Mouse (Mus musculus) heart, adult 11 months (tissue): Measurements from ENCODE around the gene Unc5a.

Source experiments
- DNase-seq: peaks from one replicate; pipeline ENCODE4 v3.0.0; 2022

The Unc5a gene

GRCm38 (mm10) chr13:54948531-54949493 is at the start of gene Unc5a:
TSS of gene Unc5a (plus strand) at chr13:54949411.
- peak; percentile 92 for DNase-seq

- DNase-seq: no peak
These were observed 37.2 kb upstream of the Unc5a start for GRCm38 (mm10) chr13:54912053-54912452.

GRCm38 (mm10) chr13:54912894-54913621 is 36.2 kb upstream of the Unc5a start:
- no peak for DNase-seq

- peak; percentile 87 for DNase-seq
These were observed 32.6 kb upstream of the Unc5a start for GRCm38 (mm10) chr13:54916644-54917043.

GRCm38 (mm10) chr13:54918910-54919309 is 30.3 kb upstream of the Unc5a start:
- DNase-seq: peak; percentile 86

- DNase-seq: no peak
These were observed 29.5 kb upstream of the Unc5a start for GRCm38 (mm10) chr13:54919666-54920065.

GRCm38 (mm10) chr13:54921700-54922099 is 27.5 kb upstream of the Unc5a start:
- no peak for DNase-seq

- no peak for DNase-seq
These were observed 25.5 kb upstream of the Unc5a start for GRCm38 (mm10) chr13:54923705-54924104.

- no peak for DNase-seq
These were observed 23.7 kb upstream of the Unc5a start for GRCm38 (mm10) chr13:54925466-54925865.

GRCm38 (mm10) chr13:54926654-54927053 is 22.6 kb upstream of the Unc5a start:
- DNase-seq: no peak

- DNase-seq: no peak
These were observed 19.1 kb upstream of the Unc5a start for GRCm38 (mm10) chr13:54930123-54930522.

GRCm38 (mm10) chr13:54934873-54935272 is 14.3 kb upstream of the Unc5a start:
- DNase-seq: no peak

GRCm38 (mm10) chr13:54936173-54936572 is 13.0 kb upstream of the Unc5a start:
- DNase-seq: no peak

GRCm38 (mm10) chr13:54937885-54938284 is 11.3 kb upstream of the Unc5a start:
- no peak for DNase-seq

GRCm38 (mm10) chr13:54938493-54938892 is 10.7 kb upstream of the Unc5a start:
- DNase-seq: no peak

GRCm38 (mm10) chr13:54944411-54945157 is 4.6 kb upstream of the Unc5a start:
- DNase-seq: no peak

- no peak for DNase-seq
These were observed 3.9 kb upstream of the Unc5a start for GRCm38 (mm10) chr13:54945332-54945731.

- DNase-seq: no peak
These were observed 2.8 kb upstream of the Unc5a start for GRCm38 (mm10) chr13:54946406-54946805.

GRCm38 (mm10) chr13:54949592-54949991 is 381 bp downstream of the Unc5a start:
- DNase-seq: peak; percentile 94

- no peak for DNase-seq
These were observed 920 bp downstream of the Unc5a start for GRCm38 (mm10) chr13:54950131-54950530.

- no peak for DNase-seq
These were observed 2.0 kb downstream of the Unc5a start for GRCm38 (mm10) chr13:54951166-54951565.

GRCm38 (mm10) chr13:54954745-54955144 is 5.5 kb downstream of the Unc5a start:
- no peak for DNase-seq
